18 mouse cellular contexts compared by ENCODE assay signal in genomic region chr12:34820229-34820628, GRCm38 (mm10).
"Had no signal": no experiment of that assay in that cellular context is flagged by ENCODE, and none has a peak within 500 bp of the region (broad histone marks: within the 10 kb centered on the region; RNA-seq: fewer than 3 reads in every experiment).

No protein-coding gene starts in this region.

- H3K36me3 ChIP-seq: limb, embryonic 12.5 days; limb, embryonic 15.5 days; lung, embryonic 15.5 days; stomach, embryonic 15.5 days had no signal

- H3K4me2 ChIP-seq: limb, embryonic 12.5 days; limb, embryonic 15.5 days; liver, embryonic 11.5 days; lung, embryonic 15.5 days; stomach, embryonic 15.5 days had no signal

- H3K9ac ChIP-seq: limb, embryonic 12.5 days; limb, embryonic 15.5 days; liver, embryonic 14.5 days; liver, postnatal 0 days; lung, embryonic 15.5 days; stomach, embryonic 15.5 days had no signal

- H3K4me3 ChIP-seq: limb, embryonic 12.5 days; limb, embryonic 15.5 days; lung, embryonic 15.5 days; stomach, embryonic 15.5 days had no signal

- H3K27me3 ChIP-seq: limb, embryonic 12.5 days; limb, embryonic 15.5 days; lung, embryonic 15.5 days; stomach, embryonic 15.5 days had no signal

- ATAC-seq: intestine, postnatal 0 days; liver, postnatal 0 days had no signal

- H3K27ac ChIP-seq: limb, embryonic 12.5 days; limb, embryonic 15.5 days; liver, embryonic 14.5 days; lung, embryonic 15.5 days; macrophage; stomach, embryonic 15.5 days had no signal

- DNase-seq: kidney, adult 2 months; kidney, postnatal 10 days; kidney, postnatal 4 days; left cerebral cortex, postnatal 4 days; liver, postnatal 0 days; midbrain, embryonic 14.5 days; retina, postnatal 1 day; right cerebral cortex, postnatal 25 days; spleen, adult 18-20 months; thymus, postnatal 25 days had no signal

- H3K9me3 ChIP-seq: limb, embryonic 12.5 days; limb, embryonic 15.5 days; lung, embryonic 15.5 days; stomach, embryonic 15.5 days had no signal

- H3K4me1 ChIP-seq: limb, embryonic 15.5 days; lung, embryonic 15.5 days; stomach, embryonic 15.5 days had no signal
